Mouse (Mus musculus) E14TG2a.4 (cell line): ENCODE measurements around the gene Nelfa.

Experiments
- CTCF ChIP-seq: conservative IDR thresholded peaks from 2 replicates; pipeline ENCODE4 v1.5.1; 2014; ENCODE audit warnings: low read length
- NANOG ChIP-seq: IDR thresholded peaks from 2 replicates; pipeline ENCODE4 v1.6.1; 2014; ENCODE audit warnings: borderline replicate concordance, low read length, mixed read lengths
- POU5F1 ChIP-seq: IDR thresholded peaks from 2 replicates; pipeline ENCODE4 v1.6.1; 2014; ENCODE audit warnings: low read length, borderline replicate concordance

DNA sequence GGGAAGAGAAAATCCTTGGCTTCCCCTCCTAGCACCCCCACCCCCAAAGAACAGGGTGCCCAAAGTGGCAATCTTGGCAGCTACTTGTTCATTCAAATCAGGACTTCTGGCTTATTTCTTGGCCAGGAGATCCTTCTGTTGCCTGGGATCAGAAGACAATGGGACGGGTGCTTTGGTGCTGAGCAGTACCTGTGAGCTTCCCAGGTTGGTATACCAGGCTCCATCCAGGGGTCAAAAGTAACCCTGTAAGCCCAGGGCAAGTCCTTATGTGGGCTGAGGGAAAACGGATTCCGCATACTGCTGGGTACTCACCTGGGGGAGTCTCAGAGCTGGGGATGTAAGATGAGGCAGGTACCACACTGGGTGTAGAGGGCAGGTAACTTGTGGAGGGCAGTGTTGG lies 36.1 kb downstream of the Nelfa start:
- TF ChIP-seq CTCF (no peak), NANOG (no peak), POU5F1 (no peak)
